30 mouse cellular contexts compared by ENCODE assay signal in genomic region chr7:125340326-125340905, GRCm38 (mm10).
A peak's percentile ranks its signal among the peaks of the same experiment; 100 is the strongest.
DNase-seq lines count a peak whose midpoint lies in the region; ATAC-seq and TF ChIP-seq lines count a peak whose summit lies in the region.
"Had no signal": no experiment of that assay in that cellular context is flagged by ENCODE, and none has a peak within 500 bp of the region (broad histone marks: within the 10 kb centered on the region; RNA-seq: fewer than 3 reads in every experiment).

No protein-coding gene starts in this region.

- 0 out of 2 replicates have a peak overlapping the region, but pooled peaks have one; percentile 39 for H3K9ac ChIP-seq in hindbrain, embryonic 13.5 days
- H3K9ac ChIP-seq in midbrain, embryonic 12.5 days (replicated peaks): no peak overlapping the region
- H3K9ac ChIP-seq in neural tube, embryonic 12.5 days: no peak overlapping the region
- H3K9ac ChIP-seq in forebrain, embryonic 14.5 days (ENCODE audit: low read length): no peak overlapping the region
- H3K9ac ChIP-seq: embryonic facial prominence, embryonic 15.5 days; forebrain, postnatal 0 days; heart, embryonic 12.5 days; limb, embryonic 15.5 days; liver, embryonic 15.5 days; lung, embryonic 15.5 days had no signal

- no peaks in the 10 kb centered on the region for H3K36me3 ChIP-seq in hindbrain, embryonic 13.5 days
- H3K36me3 ChIP-seq in midbrain, embryonic 12.5 days: no peaks in the 10 kb centered on the region
- no peaks in the 10 kb centered on the region for H3K36me3 ChIP-seq in neural tube, embryonic 12.5 days
- no peaks in the 10 kb centered on the region for H3K36me3 ChIP-seq in forebrain, embryonic 14.5 days (ENCODE audit: control insufficient read depth, insufficient read depth, low read length)
- H3K36me3 ChIP-seq: embryonic facial prominence, embryonic 15.5 days; heart, embryonic 12.5 days; limb, embryonic 15.5 days; liver, embryonic 15.5 days; lung, embryonic 15.5 days had no signal

- H3K9me3 ChIP-seq in hindbrain, embryonic 13.5 days: no peaks in the 10 kb centered on the region
- H3K9me3 ChIP-seq in midbrain, embryonic 12.5 days: no peaks in the 10 kb centered on the region
- H3K9me3 ChIP-seq in neural tube, embryonic 12.5 days: no peaks in the 10 kb centered on the region
- H3K9me3 ChIP-seq in forebrain, embryonic 14.5 days (replicated peaks; ENCODE audit: control insufficient read depth, low read length): no peaks in the 10 kb centered on the region
- H3K9me3 ChIP-seq: embryonic facial prominence, embryonic 15.5 days; heart, embryonic 12.5 days; limb, embryonic 15.5 days; liver, embryonic 15.5 days; lung, embryonic 15.5 days had no signal

- peak; percentile 40 for DNase-seq in brain, embryonic 14.5 days (ENCODE audit: low read depth)
- DNase-seq in right cerebral cortex, postnatal 4 days: no peak
- DNase-seq in forebrain, embryonic 14.5 days (ENCODE audit: low spot score): no peak
- DNase-seq in adrenal gland, adult 18-20 months (ENCODE audit: low spot score in 2 of 2): no peak
- no peak for DNase-seq in liver
- DNase-seq: adrenal gland, adult 8-10 months; B cell, adult 2 months; cerebellum, adult 18-20 months; cerebellum, postnatal 36 days; forebrain, postnatal 0 days; gastrocnemius, postnatal 14 days; heart, adult 18-20 months; heart, postnatal 10 days; kidney, adult 11 months; layer of hippocampus, adult 9-11 months; left cerebral cortex, postnatal 4 days; lung, postnatal 4 days; right cerebral cortex, postnatal 14 days; spleen, adult 18-20 months; thymus, postnatal 14 days had no signal

- peaks cover 25% of the 10 kb centered on the region for H3K4me1 ChIP-seq in hindbrain, embryonic 13.5 days (replicated peaks)
- H3K4me1 ChIP-seq in midbrain, embryonic 12.5 days: peaks cover 3% of the 10 kb centered on the region
- H3K4me1 ChIP-seq in neural tube, embryonic 12.5 days: peaks cover 10% of the 10 kb centered on the region; the same call in 1 of the 2 replicates
- peaks cover 7% of the 10 kb centered on the region; the same call in 1 of the 2 replicates for H3K4me1 ChIP-seq in forebrain, embryonic 14.5 days (ENCODE audit: control insufficient read depth, insufficient read depth, low read length)
- H3K4me1 ChIP-seq: embryonic facial prominence, embryonic 15.5 days; heart, embryonic 12.5 days; liver, embryonic 15.5 days had no signal

- H3K4me3 ChIP-seq in hindbrain, embryonic 13.5 days: no peak overlapping the region
- no peak overlapping the region for H3K4me3 ChIP-seq in midbrain, embryonic 12.5 days
- no peak overlapping the region for H3K4me3 ChIP-seq in neural tube, embryonic 12.5 days
- no peak overlapping the region for H3K4me3 ChIP-seq in forebrain, embryonic 14.5 days (ENCODE audit: low read depth, low read length)
- H3K4me3 ChIP-seq: embryonic facial prominence, embryonic 15.5 days; heart, embryonic 12.5 days; left cerebral cortex, adult 2 months; limb, embryonic 15.5 days; liver, embryonic 15.5 days; lung, embryonic 15.5 days had no signal

- peak overlapping the region; percentile 80 for H3K27ac ChIP-seq in hindbrain, embryonic 13.5 days
- H3K27ac ChIP-seq in midbrain, embryonic 12.5 days (replicated peaks): peak overlapping the region; percentile 49; the same call in 1 of the 2 replicates
- 0 out of 2 replicates have a peak overlapping the region, but pooled peaks have one; percentile 27 for H3K27ac ChIP-seq in neural tube, embryonic 12.5 days
- no peak overlapping the region for H3K27ac ChIP-seq in forebrain, embryonic 14.5 days (ENCODE audit: low read depth, low read length)
- H3K27ac ChIP-seq: embryonic facial prominence, embryonic 15.5 days; kidney, postnatal 0 days; left cerebral cortex, adult 2 months; limb, embryonic 15.5 days; liver, embryonic 15.5 days; lung, embryonic 15.5 days had no signal

- peak; percentile 68 for ATAC-seq in hindbrain, embryonic 13.5 days (ENCODE audit: low FRiP score)
- peak; percentile 30; the same call in 1 of the 2 replicates for ATAC-seq in midbrain, embryonic 12.5 days (ENCODE audit: low FRiP score, low read depth)
- ATAC-seq in neural tube, embryonic 12.5 days (ENCODE audit: low FRiP score, low read depth): peak; percentile 66
- ATAC-seq in forebrain, embryonic 14.5 days: no peak
- ATAC-seq: forebrain, postnatal 0 days had no signal

- no peak for TF ChIP-seq CTCF in brain, embryonic 14.5 days (IDR thresholded peaks at IDR 0.05; ENCODE audit: borderline replicate concordance, extremely low read depth, insufficient read depth, insufficient read length)

- no peak for TF ChIP-seq POLR2A in brain, embryonic 14.5 days (IDR thresholded peaks at IDR 0.05; ENCODE audit: borderline replicate concordance, extremely low read depth, insufficient read depth, insufficient read length, poor library complexity, severe bottlenecking)

- 37% methylated on average over 14 of the region's 14 CpGs for WGBS in hindbrain, embryonic 13.5 days
- WGBS in midbrain, embryonic 12.5 days: 74% methylated on average over 14 of the region's 14 CpGs
- 56% methylated on average over 14 of the region's 14 CpGs for WGBS in neural tube, embryonic 12.5 days
- 85% methylated on average over 14 of the region's 14 CpGs for WGBS in forebrain, embryonic 14.5 days

- H3K4me2 ChIP-seq in hindbrain, embryonic 13.5 days: peak overlapping the region; percentile 33
- 0 out of 2 replicates have a peak overlapping the region, but pooled peaks have one; percentile 13 for H3K4me2 ChIP-seq in midbrain, embryonic 12.5 days (replicated peaks)
- H3K4me2 ChIP-seq in neural tube, embryonic 12.5 days (replicated peaks): peak overlapping the region; percentile 22; the same call in 1 of the 2 replicates
- no peak overlapping the region for H3K4me2 ChIP-seq in forebrain, embryonic 14.5 days (ENCODE audit: low read length)
- H3K4me2 ChIP-seq: embryonic facial prominence, embryonic 15.5 days; heart, embryonic 12.5 days; limb, embryonic 15.5 days; liver, embryonic 15.5 days; lung, embryonic 15.5 days had no signal

- peaks cover 23% of the 10 kb centered on the region for H3K27me3 ChIP-seq in hindbrain, embryonic 13.5 days
- H3K27me3 ChIP-seq in midbrain, embryonic 12.5 days: no peaks in the 10 kb centered on the region
- H3K27me3 ChIP-seq in neural tube, embryonic 12.5 days (replicated peaks): no peaks in the 10 kb centered on the region
- H3K27me3 ChIP-seq in forebrain, embryonic 14.5 days (replicated peaks; ENCODE audit: control insufficient read depth, insufficient read depth, low read length): no peaks in the 10 kb centered on the region
- H3K27me3 ChIP-seq: embryonic facial prominence, embryonic 15.5 days; heart, embryonic 12.5 days; limb, embryonic 15.5 days; liver, embryonic 15.5 days; lung, embryonic 15.5 days had no signal
